Mouse (Mus musculus): ENCODE data around the gene Fgl2. TPM values are rescaled to one million over a fixed set of nuclear protein-coding genes. Genes with fewer than 3 reads are reported as not detected.
A peak's percentile ranks its signal among the peaks of the same experiment; 100 is the strongest.
"Not testable (repeated sequence)": the region's sequence is repeated elsewhere in the genome, so short reads cannot be mapped to it uniquely, and the experiment has no call there.

The Fgl2 gene
- polyA plus RNA-seq (2015; fragmentation: Nextera tagmentation; extraction: Ambion mirVana), result 0.64 and 0.91 TPM in 2 replicates

DNA sequence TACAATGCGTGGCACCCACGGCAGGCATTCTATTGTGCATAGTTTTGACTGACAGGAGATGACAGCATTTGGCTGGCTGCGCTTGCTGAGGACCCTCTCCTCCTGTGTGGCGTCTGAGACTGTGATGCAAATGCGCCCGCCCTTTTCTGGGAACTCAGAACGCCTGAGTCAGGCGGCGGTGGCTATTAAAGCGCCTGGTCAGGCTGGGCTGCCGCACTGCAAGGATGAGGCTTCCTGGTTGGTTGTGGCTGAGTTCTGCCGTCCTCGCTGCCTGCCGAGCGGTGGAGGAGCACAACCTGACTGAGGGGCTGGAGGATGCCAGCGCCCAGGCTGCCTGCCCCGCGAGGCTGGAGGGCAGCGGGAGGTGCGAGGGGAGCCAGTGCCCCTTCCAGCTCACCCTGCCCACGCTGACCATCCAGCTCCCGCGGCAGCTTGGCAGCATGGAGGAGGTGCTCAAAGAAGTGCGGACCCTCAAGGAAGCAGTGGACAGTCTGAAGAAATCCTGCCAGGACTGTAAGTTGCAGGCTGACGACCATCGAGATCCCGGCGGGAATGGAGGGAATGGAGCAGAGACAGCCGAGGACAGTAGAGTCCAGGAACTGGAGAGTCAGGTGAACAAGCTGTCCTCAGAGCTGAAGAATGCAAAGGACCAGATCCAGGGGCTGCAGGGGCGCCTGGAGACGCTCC is at the start of gene Fgl2:
TSS of gene Fgl2 (plus strand) at position 150 of the 687 bp plus-strand sequence.
- Histone ChIP-seq H3K4me2 (replicated peaks) (peak within 1 kb of the TSS; percentile 90), H3K9me3 (no peaks in the 10 kb centered on the region), H3K9ac (peak within 1 kb of the TSS; percentile 65), H3K27ac (no peak within 1 kb of the TSS), H3K4me3 (peak within 1 kb of the TSS; percentile 50), H3K36me3 (no peaks in the 10 kb centered on the region), H3K27me3 (peaks cover 33% of the 10 kb centered on the region), H3K4me1 (peaks cover 9% of the 10 kb centered on the region)
- ATAC-seq (ENCODE audit: low FRiP score, low read depth), result peak; percentile 72
- 7% methylated on average over 31 of the region's 31 CpGs for WGBS

DNA sequence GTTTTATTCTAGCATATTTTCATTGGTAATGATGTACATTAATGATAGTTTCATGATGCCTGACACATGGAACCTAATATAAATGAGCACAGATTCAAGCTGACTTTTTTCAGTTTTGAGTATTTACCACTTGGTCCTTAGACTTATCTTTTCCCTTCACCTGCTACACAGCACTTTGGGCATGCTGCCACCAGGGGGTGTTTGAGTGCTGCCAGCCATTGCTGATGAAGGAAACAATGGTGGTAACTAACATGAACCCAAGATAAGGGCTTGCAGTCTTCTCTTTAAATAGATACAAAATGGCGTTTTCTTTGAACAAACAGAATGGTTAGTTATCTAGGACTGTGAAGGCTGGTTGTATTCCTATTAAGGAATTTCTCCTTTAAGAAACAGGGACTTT is 45.9 kb upstream of the Fgl2 start:
- no peak for ATAC-seq (ENCODE audit: low FRiP score, low read depth)
- Histone ChIP-seq H3K9me3 (no peaks in the 10 kb centered on the region), H3K27ac (no peak overlapping the region), H3K4me2 (replicated peaks) (no peak overlapping the region), H3K9ac (no peak overlapping the region), H3K4me3 (no peak overlapping the region), H3K4me1 (peaks cover 10% of the 10 kb centered on the region; the same call in 1 of the 2 replicates), H3K36me3 (no peaks in the 10 kb centered on the region), H3K27me3 (no peaks in the 10 kb centered on the region; the same call in 1 of the 2 replicates)
- WGBS, result 45% methylated on average over 1 of the region's 1 CpGs

DNA sequence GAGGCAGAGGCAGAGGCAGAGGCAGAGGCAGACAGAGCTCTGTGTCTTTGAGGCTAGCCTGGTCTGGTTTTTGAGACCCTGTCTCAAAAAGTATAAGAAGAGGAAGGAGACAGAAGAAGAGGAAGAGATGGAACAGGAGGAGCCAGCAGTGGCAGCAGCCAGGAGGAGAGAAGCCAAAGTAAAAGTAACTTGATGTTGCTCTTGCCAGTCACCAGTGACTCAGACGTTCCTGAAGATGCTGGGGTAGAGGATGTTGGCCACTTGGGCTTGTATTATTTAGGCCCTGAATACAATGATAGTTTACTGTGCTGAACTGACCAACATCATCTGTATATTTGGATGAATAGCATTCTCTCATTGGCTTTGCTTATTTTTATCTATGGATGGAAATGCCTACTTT is 43.9 kb upstream of the Fgl2 start:
- no peaks in the 10 kb centered on the region for H3K9me3 ChIP-seq
- H3K36me3 ChIP-seq, result no peaks in the 10 kb centered on the region
- H3K4me2 ChIP-seq (replicated peaks), result no peak overlapping the region
- H3K27ac ChIP-seq, result no peak overlapping the region
- H3K27me3 ChIP-seq, result no peaks in the 10 kb centered on the region; the same call in 1 of the 2 replicates
- ATAC-seq (ENCODE audit: low FRiP score, low read depth), result no peak
- no peak overlapping the region for H3K4me3 ChIP-seq
- peaks cover 10% of the 10 kb centered on the region; the same call in 1 of the 2 replicates for H3K4me1 ChIP-seq
- H3K9ac ChIP-seq, result no peak overlapping the region
- 88% methylated on average over 1 of the region's 1 CpGs for WGBS

DNA sequence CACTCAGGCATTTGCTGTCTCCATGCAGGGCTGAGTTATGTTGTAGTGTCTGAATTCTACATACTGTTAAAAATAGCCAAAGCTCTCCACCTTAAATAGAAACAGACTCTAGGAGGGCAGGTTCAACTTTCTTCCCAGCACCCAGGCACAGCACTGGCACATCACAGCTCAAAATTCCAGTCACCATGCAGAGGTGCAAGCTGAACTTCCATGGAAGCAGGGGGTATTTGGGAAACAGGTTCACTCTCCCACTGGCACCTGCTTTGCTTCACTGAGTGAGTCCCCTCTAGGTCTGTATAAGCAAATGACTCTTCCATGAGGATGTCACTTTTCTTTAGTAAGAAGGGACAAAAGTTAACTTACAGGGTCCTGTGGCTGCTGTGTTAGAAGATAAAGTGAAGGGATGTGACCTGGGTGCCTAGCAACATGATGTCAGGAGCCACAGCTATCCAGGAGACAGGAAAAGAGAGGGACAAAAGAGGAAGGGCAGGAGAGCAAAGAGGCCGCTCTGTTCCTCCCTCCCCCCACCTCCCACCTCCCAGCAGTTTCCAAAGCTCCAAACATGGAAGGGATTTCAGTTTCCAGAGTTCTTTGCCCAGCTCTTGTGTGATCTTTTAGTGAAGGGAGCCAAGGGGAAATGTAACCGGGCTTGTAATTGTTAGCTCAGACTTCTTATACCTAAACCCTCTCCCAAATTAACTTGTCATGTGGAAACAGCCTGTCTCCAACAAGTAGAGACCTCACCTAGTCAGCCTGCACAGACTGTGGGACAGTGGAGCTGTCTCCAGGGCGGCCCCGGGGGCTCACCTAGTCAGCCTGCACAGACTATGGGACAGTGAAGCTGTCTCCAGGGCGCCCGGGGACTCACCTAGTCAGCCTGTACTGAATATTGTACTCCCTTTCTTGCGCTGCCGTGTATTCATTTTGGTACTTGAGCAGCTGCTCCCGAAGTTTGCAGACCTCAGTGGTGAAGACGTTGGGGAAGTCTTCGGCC is 42.5 kb upstream of the Fgl2 start:
- Histone ChIP-seq H3K4me3 (no peak overlapping the region), H3K9ac (no peak overlapping the region), H3K4me1 (peaks cover 10% of the 10 kb centered on the region; the same call in 1 of the 2 replicates), H3K27ac (no peak overlapping the region), H3K36me3 (no peaks in the 10 kb centered on the region), H3K9me3 (no peaks in the 10 kb centered on the region), H3K27me3 (no peaks in the 10 kb centered on the region; the same call in 1 of the 2 replicates), H3K4me2 (replicated peaks) (no peak overlapping the region)
- WGBS, result 60% methylated on average over 11 of the region's 11 CpGs
- no peak for ATAC-seq (ENCODE audit: low FRiP score, low read depth)

DNA sequence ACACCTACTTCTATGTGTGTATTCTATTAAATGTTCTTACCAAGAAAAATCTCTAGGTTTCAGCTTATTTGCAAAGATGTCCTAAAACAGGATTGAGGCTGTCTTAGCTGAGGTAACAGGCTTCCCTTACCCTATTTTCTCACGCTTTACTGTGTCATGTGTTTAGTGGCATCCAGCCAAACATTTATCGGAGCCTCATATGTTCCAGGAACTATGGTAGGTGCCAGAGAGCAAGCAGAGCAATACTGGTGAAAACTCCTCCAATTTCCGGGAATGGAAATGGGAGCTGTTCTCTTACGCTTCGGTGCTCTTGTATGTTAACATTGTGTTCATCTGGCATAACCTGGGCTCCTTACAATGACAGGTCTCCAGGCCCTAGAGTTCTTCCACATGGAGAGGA is 40.8 kb upstream of the Fgl2 start:
- H3K4me2 ChIP-seq (replicated peaks), result no peak overlapping the region
- 65% methylated on average over 5 of the region's 5 CpGs for WGBS
- H3K4me3 ChIP-seq, result no peak overlapping the region
- H3K4me1 ChIP-seq, result peaks cover 10% of the 10 kb centered on the region; the same call in 1 of the 2 replicates
- no peak for ATAC-seq (ENCODE audit: low FRiP score, low read depth)
- H3K27me3 ChIP-seq, result no peaks in the 10 kb centered on the region; the same call in 1 of the 2 replicates
- H3K9me3 ChIP-seq, result no peaks in the 10 kb centered on the region
- H3K27ac ChIP-seq, result no peak overlapping the region
- H3K9ac ChIP-seq, result no peak overlapping the region
- H3K36me3 ChIP-seq, result no peaks in the 10 kb centered on the region

DNA sequence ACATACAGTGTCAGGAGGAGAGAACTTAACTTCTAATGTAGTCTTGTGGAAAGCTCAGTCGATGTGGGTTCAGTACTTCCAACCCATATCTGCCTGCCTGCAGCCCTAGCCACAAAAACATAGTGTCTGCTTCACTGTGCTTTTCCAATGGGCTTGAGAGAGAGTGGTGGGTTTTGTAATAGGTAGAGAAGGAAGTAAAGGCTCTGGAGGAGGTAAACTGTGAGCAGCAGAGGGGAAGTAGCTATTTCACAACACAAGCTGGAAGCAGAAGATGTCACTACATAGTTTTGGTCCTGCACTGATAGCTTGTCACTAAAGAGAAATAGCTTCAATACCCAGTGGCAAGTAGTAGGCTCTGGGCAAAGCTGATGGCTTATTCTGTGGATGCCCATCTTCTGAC is 40.3 kb upstream of the Fgl2 start:
- Histone ChIP-seq H3K27ac (no peak overlapping the region), H3K4me2 (replicated peaks) (no peak overlapping the region), H3K27me3 (no peaks in the 10 kb centered on the region; the same call in 1 of the 2 replicates), H3K9me3 (no peaks in the 10 kb centered on the region), H3K4me3 (no peak overlapping the region), H3K9ac (no peak overlapping the region), H3K36me3 (no peaks in the 10 kb centered on the region), H3K4me1 (peaks cover 10% of the 10 kb centered on the region; the same call in 1 of the 2 replicates)
- 82% methylated on average over 1 of the region's 1 CpGs for WGBS
- no peak for ATAC-seq (ENCODE audit: low FRiP score, low read depth)

DNA sequence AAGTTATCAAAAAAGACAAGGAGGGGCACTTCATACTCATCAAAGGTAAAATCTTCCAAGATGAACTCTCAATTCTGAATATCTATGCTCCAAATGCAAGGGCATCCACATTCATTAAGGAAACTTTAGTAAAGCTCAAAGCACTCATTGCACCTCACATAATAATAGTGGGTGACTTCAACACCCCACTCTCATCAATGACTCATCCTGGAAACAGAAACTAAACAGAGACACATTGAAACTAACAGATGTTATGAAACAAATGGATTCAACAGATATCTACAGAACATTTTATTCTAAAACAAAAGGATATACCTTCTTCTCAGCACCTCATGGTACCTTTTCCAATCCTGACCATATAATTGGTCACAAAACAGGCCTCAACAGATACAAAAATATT is 30.2 kb upstream of the Fgl2 start:
- not testable (repeated sequence) for H3K4me2 ChIP-seq (replicated peaks); H3K27ac ChIP-seq; ATAC-seq (ENCODE audit: low FRiP score, low read depth); H3K9ac ChIP-seq; H3K4me1 ChIP-seq; H3K9me3 ChIP-seq; H3K4me3 ChIP-seq; H3K36me3 ChIP-seq; H3K27me3 ChIP-seq

DNA sequence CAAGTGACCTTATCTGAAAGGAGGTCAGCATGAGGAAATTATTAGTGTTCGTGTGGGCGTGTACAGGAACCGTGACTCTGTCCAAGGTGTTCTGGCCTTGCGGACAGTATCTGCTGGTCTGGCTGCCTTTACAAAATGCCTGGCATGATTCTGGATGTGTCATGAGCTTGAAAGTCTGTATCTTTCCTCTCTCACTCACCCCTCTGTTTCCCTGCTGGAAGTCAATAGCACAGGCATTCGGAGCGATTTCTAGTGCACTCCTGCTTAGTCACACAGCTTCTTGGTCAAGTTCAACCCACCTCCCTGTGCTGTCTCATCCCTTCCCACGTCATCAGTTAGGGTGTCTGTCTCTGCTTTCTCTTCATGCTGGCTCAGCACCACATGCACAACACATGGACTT is 24.1 kb upstream of the Fgl2 start:
- Histone ChIP-seq H3K36me3 (no peaks in the 10 kb centered on the region), H3K4me3 (no peak overlapping the region), H3K27ac (no peak overlapping the region), H3K27me3 (no peaks in the 10 kb centered on the region), H3K4me2 (replicated peaks) (no peak overlapping the region), H3K9me3 (no peaks in the 10 kb centered on the region), H3K9ac (no peak overlapping the region), H3K4me1 (0 out of 2 replicates have a peak, but pooled peaks cover 3% of the 10 kb centered on the region)
- no peak for ATAC-seq (ENCODE audit: low FRiP score, low read depth)
- WGBS, result 81% methylated on average over 7 of the region's 7 CpGs

DNA sequence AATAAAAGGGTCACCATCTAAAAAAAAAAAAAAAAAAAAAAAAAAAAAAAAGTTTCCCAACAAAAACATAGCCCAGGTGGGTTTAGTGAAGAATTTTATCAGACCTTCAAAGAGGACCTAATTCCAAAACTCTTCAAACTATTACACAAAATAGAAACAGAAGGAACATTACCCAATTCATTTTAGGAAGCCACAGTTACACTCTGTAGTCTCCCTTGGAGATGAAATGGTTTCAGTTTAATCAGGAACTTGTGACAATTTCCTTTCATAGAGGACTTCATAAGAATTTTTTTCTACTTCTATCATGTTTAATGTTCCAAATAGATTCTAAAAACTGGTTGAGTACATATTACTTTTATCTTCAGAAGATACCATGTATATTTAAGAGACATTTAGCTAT is 20.8 kb upstream of the Fgl2 start:
- no peak for ATAC-seq (ENCODE audit: low FRiP score, low read depth)
- Histone ChIP-seq H3K4me3 (no peak overlapping the region), H3K9ac (no peak overlapping the region)

DNA sequence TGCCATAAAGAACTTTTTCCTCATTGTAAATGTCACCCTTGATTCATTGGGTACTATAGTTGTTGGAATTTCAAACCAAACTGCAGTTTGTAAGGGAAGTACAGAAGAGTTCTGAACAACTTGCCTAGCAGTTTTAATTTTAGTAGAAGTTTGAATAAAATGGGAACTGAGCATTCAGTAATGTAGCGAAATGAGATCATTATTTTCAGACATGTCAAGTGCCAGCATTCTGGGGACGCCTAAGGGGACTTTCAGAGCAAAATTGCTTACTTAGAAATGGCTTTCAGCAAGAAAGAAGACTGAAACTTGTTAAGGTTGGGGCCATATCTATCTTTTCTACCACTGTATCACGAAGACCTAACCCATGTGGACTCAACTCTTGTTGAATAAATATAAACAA is 13.8 kb upstream of the Fgl2 start:
- Histone ChIP-seq H3K27ac (no peak overlapping the region), H3K27me3 (no peaks in the 10 kb centered on the region), H3K9ac (no peak overlapping the region), H3K4me3 (no peak overlapping the region), H3K9me3 (no peaks in the 10 kb centered on the region), H3K4me2 (replicated peaks) (no peak overlapping the region), H3K36me3 (no peaks in the 10 kb centered on the region), H3K4me1 (peaks cover 9% of the 10 kb centered on the region; the same call in 1 of the 2 replicates)
- 76% methylated on average over 3 of the region's 3 CpGs for WGBS
- ATAC-seq (ENCODE audit: low FRiP score, low read depth), result no peak

More for the DNA sequence above, 20.8 kb upstream of the Fgl2 start:
- H3K4me1 ChIP-seq, result peaks cover 14% of the 10 kb centered on the region; the same call in 1 of the 2 replicates
- H3K9me3 ChIP-seq, result no peaks in the 10 kb centered on the region
- no peak overlapping the region for H3K4me2 ChIP-seq (replicated peaks)
- no peaks in the 10 kb centered on the region for H3K27me3 ChIP-seq
- no peak overlapping the region for H3K27ac ChIP-seq
- H3K36me3 ChIP-seq, result no peaks in the 10 kb centered on the region

DNA sequence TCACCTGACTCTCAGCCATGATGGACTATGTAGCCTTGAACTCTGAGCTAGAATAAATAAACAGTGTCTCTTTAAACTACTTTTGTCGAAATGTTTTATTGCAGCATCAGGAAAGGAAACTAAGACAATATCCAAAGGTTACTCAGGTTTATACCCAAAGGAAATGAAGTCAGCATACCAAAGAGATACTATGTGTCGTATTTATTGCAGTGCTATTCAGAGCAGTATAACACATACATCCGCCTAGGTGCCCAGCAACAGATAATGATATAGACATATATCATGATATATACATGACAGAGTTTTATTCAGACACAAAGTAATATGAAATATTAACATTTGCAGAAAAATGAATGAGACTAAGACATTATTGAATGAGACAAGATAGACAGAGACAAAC is 9.1 kb upstream of the Fgl2 start:
- Histone ChIP-seq H3K9ac (no peak overlapping the region), H3K9me3 (no peaks in the 10 kb centered on the region), H3K4me3 (no peak overlapping the region), H3K4me1 (no peaks in the 10 kb centered on the region), H3K27me3 (no peaks in the 10 kb centered on the region), H3K36me3 (no peaks in the 10 kb centered on the region), H3K4me2 (replicated peaks) (no peak overlapping the region), H3K27ac (no peak overlapping the region)
- WGBS, result 85% methylated on average over 3 of the region's 3 CpGs
- no peak for ATAC-seq (ENCODE audit: low FRiP score, low read depth)

All from limb, embryonic 13.5 days (tissue).